Mouse (Mus musculus) ES-E14 (cell line): ENCODE measurements around the gene Atxn1.

Source experiments
- MAFK ChIP-seq: IDR thresholded peaks from 2 replicates; pipeline ENCODE4 v1.6.1; 2014; ENCODE audit warnings: mild to moderate bottlenecking, low read depth, low read length, inconsistent platforms; ENCODE audit not compliant: insufficient read depth
- ZC3H11A ChIP-seq: IDR thresholded peaks from 2 replicates; pipeline ENCODE4 v1.6.1; 2012; ENCODE audit warnings: low read depth, mild to moderate bottlenecking, inconsistent platforms, low read length, borderline replicate concordance

GRCm38 (mm10) chr13:45538532-45539204 lies 426.1 kb downstream of the Atxn1 start:
- TF ChIP-seq ZC3H11A = no peak
- TF ChIP-seq MAFK = no peak
